Mouse (Mus musculus) spleen, adult 2 months (tissue): ENCODE data around the gene Col1a1.

Experiments used
- CTCF ChIP-seq: fragments of 200-500 bp; IDR thresholded peaks from 2 replicates; pipeline ENCODE4 v1.5.1; 2011; ENCODE audit warnings: mild to moderate bottlenecking, inconsistent platforms; ENCODE audit not compliant: insufficient read depth, insufficient read length, insufficient replicate concordance; ENCODE audit errors: extremely low read depth
- POLR2A ChIP-seq: fragments of 200-500 bp; IDR thresholded peaks from 2 replicates; pipeline ENCODE4 v1.6.1; 2011; ENCODE audit warnings: low read depth, low read length, inconsistent platforms

- TF ChIP-seq CTCF (no peak), POLR2A (no peak)
These were observed 15.0 kb upstream of the Col1a1 start for GRCm38 (mm10) chr11:94920996-94921401.
